Mouse (Mus musculus): ENCODE data around the gene Nfyb. TPM values are rescaled to one million over a fixed set of nuclear protein-coding genes. Genes with fewer than 3 reads are reported as not detected.
A peak's percentile ranks its signal among the peaks of the same experiment; 100 is the strongest.

Gene Nfyb
- polyA plus RNA-seq (2015; fragmentation: Nextera tagmentation; extraction: Ambion mirVana): 45.7 and 49.5 TPM in 2 replicates

- Histone ChIP-seq H3K9me3 (no peaks in the 10 kb centered on the region), H3K36me3 (peaks cover 23% of the 10 kb centered on the region), H3K4me1 (replicated peaks) (peaks cover 39% of the 10 kb centered on the region), H3K27ac (peak within 1 kb of the TSS; percentile 100), H3K4me2 (peak within 1 kb of the TSS; percentile 78), H3K9ac (peak within 1 kb of the TSS; percentile 99), H3K27me3 (no peaks in the 10 kb centered on the region), H3K4me3 (peak within 1 kb of the TSS; percentile 87)
- ATAC-seq (ENCODE audit: low FRiP score): peak; percentile 97
- 1% methylated on average over 65 of the region's 68 CpGs for WGBS
Measured at GRCm38 (mm10) chr10:82763840-82764631, at the start of gene Nfyb. Gene Nfyb, minus strand, starts transcription at chr10:82764144.

DNA sequence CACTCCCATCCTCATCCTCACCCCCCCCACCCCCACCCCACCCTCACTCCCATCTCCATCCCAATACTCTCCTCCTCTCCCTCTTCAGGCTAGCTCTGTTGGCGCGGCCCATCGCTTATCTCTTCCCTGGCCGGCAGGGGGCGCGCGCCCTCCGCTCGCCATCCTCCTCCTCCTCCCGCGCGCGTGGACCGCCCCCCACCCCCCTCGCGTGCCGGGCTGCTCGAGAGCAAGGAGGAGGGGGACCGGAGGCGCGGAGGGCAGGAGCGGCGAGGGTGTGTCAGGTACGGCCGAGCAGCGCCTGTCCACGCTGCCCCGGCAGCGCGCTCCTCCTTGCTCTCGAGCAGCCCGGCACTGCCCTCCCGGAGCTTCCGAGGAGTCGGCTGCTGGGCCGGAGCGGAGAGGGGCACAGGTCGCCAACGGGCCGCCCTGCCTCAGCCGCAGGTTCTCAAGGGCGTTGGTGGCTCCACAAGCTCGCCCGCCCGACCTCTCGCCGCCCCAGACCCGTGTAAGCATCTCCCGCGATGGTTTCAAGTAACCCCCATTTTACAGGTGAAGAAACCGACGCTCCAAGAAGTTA is 48.0 kb upstream of the Nfyb start:
- 7% methylated on average over 30 of the region's 52 CpGs for WGBS
- ATAC-seq (ENCODE audit: low FRiP score): peak; percentile 81
- no peaks in the 10 kb centered on the region for H3K27me3 ChIP-seq

GRCm38 (mm10) chr10:82809352-82809751 is 45.4 kb upstream of the Nfyb start:
- H3K4me1 ChIP-seq (replicated peaks): peaks cover 6% of the 10 kb centered on the region
- no peak overlapping the region for H3K27ac ChIP-seq
- 1% methylated on average over 3 of the region's 3 CpGs for WGBS
- H3K27me3 ChIP-seq: no peaks in the 10 kb centered on the region
- no peaks in the 10 kb centered on the region for H3K36me3 ChIP-seq
- no peak for ATAC-seq (ENCODE audit: low FRiP score)
- H3K4me2 ChIP-seq: no peak overlapping the region
- H3K9ac ChIP-seq: no peak overlapping the region
- H3K9me3 ChIP-seq: no peaks in the 10 kb centered on the region
- H3K4me3 ChIP-seq: no peak overlapping the region

More for the DNA sequence above, 48.0 kb upstream of the Nfyb start:
- Histone ChIP-seq H3K9me3 (no peaks in the 10 kb centered on the region), H3K4me3 (peak overlapping the region; percentile 50), H3K4me1 (replicated peaks) (peaks cover 6% of the 10 kb centered on the region), H3K4me2 (peak overlapping the region; percentile 67), H3K27ac (no peak overlapping the region), H3K36me3 (no peaks in the 10 kb centered on the region), H3K9ac (peak overlapping the region; percentile 64)

- ATAC-seq (ENCODE audit: low FRiP score): no peak
- Histone ChIP-seq H3K27me3 (no peaks in the 10 kb centered on the region), H3K9ac (no peak overlapping the region), H3K4me1 (replicated peaks) (peaks cover 6% of the 10 kb centered on the region), H3K27ac (no peak overlapping the region), H3K9me3 (no peaks in the 10 kb centered on the region), H3K4me3 (no peak overlapping the region), H3K36me3 (no peaks in the 10 kb centered on the region), H3K4me2 (no peak overlapping the region)
- 80% methylated on average over 8 of the region's 8 CpGs for WGBS
Measured at GRCm38 (mm10) chr10:82808891-82809290, 44.9 kb upstream of the Nfyb start.

DNA sequence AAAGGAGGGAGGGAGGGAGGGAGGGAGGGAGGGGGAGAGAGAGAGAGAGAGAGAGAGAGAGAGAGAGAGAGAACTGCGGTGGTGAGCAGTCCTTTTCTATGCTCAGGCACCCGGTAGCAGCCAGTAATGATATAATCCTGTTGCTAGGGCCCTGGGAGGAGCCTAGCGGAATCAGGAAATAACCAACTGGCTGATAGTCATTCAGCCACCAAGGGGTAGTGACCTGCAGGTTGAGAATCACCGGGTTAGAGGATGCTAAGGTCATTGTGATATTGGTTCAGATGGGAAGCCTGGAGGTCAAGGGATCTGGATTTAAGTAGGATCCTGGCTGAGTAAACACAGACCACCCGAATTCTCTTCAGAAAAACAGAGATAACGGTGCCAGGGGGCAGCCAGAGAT is 44.2 kb upstream of the Nfyb start:
- Histone ChIP-seq H3K9me3 (no peaks in the 10 kb centered on the region), H3K27ac (no peak overlapping the region), H3K4me2 (no peak overlapping the region), H3K27me3 (no peaks in the 10 kb centered on the region), H3K9ac (no peak overlapping the region), H3K4me1 (replicated peaks) (peaks cover 6% of the 10 kb centered on the region), H3K4me3 (no peak overlapping the region), H3K36me3 (no peaks in the 10 kb centered on the region)
- ATAC-seq (ENCODE audit: low FRiP score): no peak
- WGBS: 46% methylated on average over 6 of the region's 6 CpGs

DNA sequence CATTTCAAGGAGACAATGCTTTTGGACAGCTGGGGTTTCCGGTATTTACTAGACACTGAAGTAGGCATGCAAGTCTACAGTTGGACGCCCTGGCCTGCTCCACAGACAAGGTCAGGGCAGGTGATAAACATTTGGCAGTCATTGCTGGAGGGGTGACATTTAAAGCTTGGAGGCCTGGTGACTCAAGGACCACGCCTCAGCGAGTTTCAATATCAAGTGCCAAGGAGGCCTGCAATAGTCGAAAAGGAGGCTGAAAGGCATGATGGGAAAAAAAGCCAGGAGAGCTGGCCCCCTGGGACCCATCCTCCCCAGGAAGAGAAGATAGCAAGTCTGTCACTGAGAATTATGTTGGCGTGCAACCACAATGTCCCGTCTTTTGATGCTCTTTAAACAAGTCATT is 43.3 kb upstream of the Nfyb start:
- H3K4me1 ChIP-seq (replicated peaks): peaks cover 6% of the 10 kb centered on the region
- H3K9ac ChIP-seq: no peak overlapping the region
- no peak overlapping the region for H3K27ac ChIP-seq
- H3K27me3 ChIP-seq: no peaks in the 10 kb centered on the region
- ATAC-seq (ENCODE audit: low FRiP score): no peak
- no peaks in the 10 kb centered on the region for H3K9me3 ChIP-seq
- no peaks in the 10 kb centered on the region for H3K36me3 ChIP-seq
- H3K4me3 ChIP-seq: no peak overlapping the region
- H3K4me2 ChIP-seq: no peak overlapping the region
- WGBS: 71% methylated on average over 7 of the region's 7 CpGs

- no peak for ATAC-seq (ENCODE audit: low FRiP score)
- 80% methylated on average over 8 of the region's 8 CpGs for WGBS
- no peak overlapping the region for H3K4me3 ChIP-seq
Measured at GRCm38 (mm10) chr10:82806414-82806813, 42.5 kb upstream of the Nfyb start.

DNA sequence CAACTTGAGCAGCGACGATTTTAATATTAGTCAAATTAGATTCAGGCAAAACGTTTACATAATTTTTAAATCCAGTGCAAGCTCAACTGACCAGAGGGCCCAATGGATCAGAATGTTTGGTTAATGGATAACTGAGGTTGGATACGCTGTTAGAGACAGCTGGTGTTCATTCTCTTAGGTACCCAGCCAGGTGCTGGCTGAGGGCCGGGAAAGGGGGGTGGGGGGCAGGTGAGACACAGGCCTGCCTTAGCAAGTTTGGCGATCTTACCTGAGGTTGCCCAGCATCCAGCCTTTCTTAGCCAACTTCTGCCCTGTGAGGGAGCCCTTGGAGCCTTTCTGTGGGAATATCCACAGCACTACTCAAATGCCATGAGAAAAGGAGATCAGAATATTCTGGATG is 41.2 kb upstream of the Nfyb start:
- H3K27ac ChIP-seq: no peak overlapping the region
- no peak overlapping the region for H3K4me3 ChIP-seq
- H3K9me3 ChIP-seq: no peaks in the 10 kb centered on the region
- peaks cover 6% of the 10 kb centered on the region for H3K4me1 ChIP-seq (replicated peaks)
- H3K27me3 ChIP-seq: no peaks in the 10 kb centered on the region
- no peak for ATAC-seq (ENCODE audit: low FRiP score)
- 83% methylated on average over 6 of the region's 6 CpGs for WGBS
- 0 out of 2 replicates have a peak overlapping the region, but pooled peaks have one; percentile 24 for H3K9ac ChIP-seq
- H3K4me2 ChIP-seq: no peak overlapping the region
- H3K36me3 ChIP-seq: no peaks in the 10 kb centered on the region

More at GRCm38 (mm10) chr10:82806414-82806813, 42.5 kb upstream of the Nfyb start:
- Histone ChIP-seq H3K9ac (no peak overlapping the region), H3K36me3 (no peaks in the 10 kb centered on the region), H3K4me2 (no peak overlapping the region), H3K27me3 (no peaks in the 10 kb centered on the region), H3K4me1 (replicated peaks) (peaks cover 6% of the 10 kb centered on the region), H3K27ac (no peak overlapping the region), H3K9me3 (no peaks in the 10 kb centered on the region)

- Histone ChIP-seq H3K36me3 (no peaks in the 10 kb centered on the region), H3K27me3 (no peaks in the 10 kb centered on the region), H3K4me3 (no peak overlapping the region), H3K9me3 (no peaks in the 10 kb centered on the region), H3K27ac (no peak overlapping the region), H3K9ac (no peak overlapping the region), H3K4me1 (replicated peaks) (peaks cover 2% of the 10 kb centered on the region), H3K4me2 (no peak overlapping the region)
- no peak for ATAC-seq (ENCODE audit: low FRiP score)
- 55% methylated on average over 3 of the region's 3 CpGs for WGBS
Measured at GRCm38 (mm10) chr10:82804396-82804795, 40.5 kb upstream of the Nfyb start.

GRCm38 (mm10) chr10:82800094-82800493 is 36.1 kb upstream of the Nfyb start:
- no peak overlapping the region for H3K27ac ChIP-seq
- H3K4me1 ChIP-seq (replicated peaks): 0 out of 2 replicates have a peak, but pooled peaks cover 5% of the 10 kb centered on the region
- H3K4me2 ChIP-seq: no peak overlapping the region
- ATAC-seq (ENCODE audit: low FRiP score): no peak
- H3K9ac ChIP-seq: no peak overlapping the region
- 84% methylated on average over 5 of the region's 5 CpGs for whole genome bisulfite sequencing
- H3K27me3 ChIP-seq: 0 out of 2 replicates have a peak, but pooled peaks cover 3% of the 10 kb centered on the region
- no peaks in the 10 kb centered on the region for H3K9me3 ChIP-seq
- no peak overlapping the region for H3K4me3 ChIP-seq
- H3K36me3 ChIP-seq: no peaks in the 10 kb centered on the region

DNA sequence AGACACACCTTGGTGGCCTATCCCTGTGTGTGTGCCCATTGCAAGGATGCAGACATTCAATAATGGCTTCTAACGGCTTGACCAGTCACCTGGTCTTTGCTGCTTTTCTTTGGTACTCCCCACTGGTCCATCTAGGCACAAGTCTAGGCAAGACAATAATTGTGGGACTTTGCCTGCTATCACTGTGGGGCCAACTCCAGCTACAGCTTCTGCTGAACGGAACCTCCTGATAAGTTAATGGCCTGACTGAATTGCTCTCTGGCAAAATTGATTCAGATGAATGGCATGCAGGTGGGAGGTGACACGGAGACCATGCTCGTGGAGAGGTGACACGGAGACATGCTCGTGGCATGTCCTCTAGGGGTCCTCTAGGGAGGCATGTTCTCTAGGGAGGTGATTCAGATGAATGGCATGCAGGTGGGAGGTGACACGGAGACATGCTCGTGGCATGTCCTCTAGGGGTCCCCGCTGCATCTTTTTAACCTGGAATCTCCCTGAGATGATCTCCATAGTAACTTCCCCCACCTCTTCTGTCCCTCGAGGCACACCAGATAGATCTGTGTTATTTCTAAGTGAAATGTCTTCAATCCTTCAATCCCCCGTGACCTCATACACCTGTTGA is 34.5 kb upstream of the Nfyb start:
- ATAC-seq (ENCODE audit: low FRiP score): no peak

DNA sequence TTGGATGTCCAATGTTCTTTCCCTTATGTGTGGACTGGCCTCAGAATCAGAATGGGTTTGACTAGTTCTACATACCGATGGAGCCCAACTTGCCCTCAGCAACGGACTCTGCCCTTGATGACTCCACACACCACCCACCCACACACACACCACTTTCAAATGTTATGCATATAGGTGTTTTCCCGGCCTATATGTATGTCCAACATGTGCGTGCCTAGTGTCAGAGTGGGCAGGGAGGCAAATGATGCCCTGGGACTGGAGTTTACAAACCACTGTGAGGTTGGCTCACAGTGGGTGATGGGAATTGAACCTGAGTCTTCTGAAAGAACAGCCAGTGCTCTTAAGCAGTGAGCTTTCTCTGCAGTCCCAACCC is 33.2 kb upstream of the Nfyb start:
- Histone ChIP-seq H3K36me3 (no peaks in the 10 kb centered on the region), H3K27me3 (0 out of 2 replicates have a peak, but pooled peaks cover 3% of the 10 kb centered on the region), H3K9me3 (no peaks in the 10 kb centered on the region), H3K4me3 (no peak overlapping the region), H3K9ac (no peak overlapping the region), H3K27ac (no peak overlapping the region), H3K4me1 (replicated peaks) (0 out of 2 replicates have a peak, but pooled peaks cover 6% of the 10 kb centered on the region), H3K4me2 (no peak overlapping the region)
- 86% methylated on average over 4 of the region's 4 CpGs for WGBS
- no peak for ATAC-seq (ENCODE audit: low FRiP score)

More for the DNA sequence above, 34.5 kb upstream of the Nfyb start:
- Histone ChIP-seq H3K27ac (no peak overlapping the region), H3K36me3 (no peaks in the 10 kb centered on the region), H3K9ac (no peak overlapping the region), H3K4me1 (replicated peaks) (0 out of 2 replicates have a peak, but pooled peaks cover 6% of the 10 kb centered on the region), H3K27me3 (0 out of 2 replicates have a peak, but pooled peaks cover 3% of the 10 kb centered on the region), H3K4me2 (no peak overlapping the region), H3K4me3 (no peak overlapping the region), H3K9me3 (no peaks in the 10 kb centered on the region)
- 65% methylated on average over 11 of the region's 11 CpGs for WGBS

Measured in hindbrain, embryonic 13.5 days (tissue).